ENCODE assay signal across 8 mouse cellular contexts in the genomic region with DNA sequence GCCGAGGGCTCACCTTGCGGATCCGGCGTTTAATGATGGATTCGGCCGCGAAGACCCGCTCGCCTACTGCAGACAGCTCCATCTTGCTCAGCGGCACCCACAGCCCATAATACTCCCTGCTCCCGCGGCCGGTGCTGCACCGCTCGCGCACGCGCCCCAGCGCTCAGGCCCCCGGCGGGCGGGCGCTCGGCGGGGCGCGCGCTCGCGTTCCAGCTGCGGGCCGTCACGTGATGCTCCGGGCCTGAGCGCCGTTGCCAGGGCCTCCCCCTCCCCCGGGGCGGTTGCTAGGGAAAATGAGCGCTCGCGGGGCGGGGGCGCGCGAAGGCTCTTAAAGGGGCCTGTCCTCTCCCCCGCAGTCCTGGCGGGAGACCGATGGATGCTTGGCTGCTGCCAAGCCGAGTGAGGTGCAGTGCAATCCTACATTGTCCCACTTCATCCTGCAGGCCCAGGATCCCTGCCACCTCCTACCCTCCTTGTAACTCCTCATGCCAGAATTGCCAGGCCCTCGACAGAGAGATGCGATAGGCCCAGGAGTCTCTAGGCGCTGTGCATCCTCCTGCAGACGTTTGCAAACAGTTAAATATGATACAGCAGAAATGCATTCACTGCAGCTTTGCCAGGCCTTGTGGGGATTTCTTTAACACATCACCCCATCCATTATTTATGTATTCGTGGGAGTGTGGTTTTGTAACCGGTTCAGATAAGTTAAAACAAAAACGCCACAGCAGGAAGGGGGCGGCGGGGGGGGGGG. TPM values are rescaled to one million over a fixed set of nuclear protein-coding genes. Genes with fewer than 3 reads are reported as not detected.
DNase-seq lines count a peak whose midpoint lies in the region; ATAC-seq lines count a peak whose summit lies in the region.

A gene (minus strand): TSS at position 108 of the 751 bp plus-strand sequence.
A gene (minus strand): TSS at position 559 of the 751 bp plus-strand sequence.

- no peaks in the 10 kb centered on the region for H3K9me3 ChIP-seq in hindbrain, embryonic 16.5 days (ENCODE audit: control insufficient read depth, low read length)

- H3K4me1 ChIP-seq in hindbrain, embryonic 16.5 days (ENCODE audit: control insufficient read depth, insufficient read depth, low read depth, low read length): peaks cover 41% of the 10 kb centered on the region

- H3K9ac ChIP-seq in hindbrain, embryonic 16.5 days (ENCODE audit: low read depth, low read length): peak within 1 kb of the TSS; percentile 96

- peak; percentile 97 for DNase-seq in ZHBTc4 (ENCODE audit: low read depth, low spot score)
- DNase-seq in cerebellum, postnatal 4 days (ENCODE audit: low spot score in 2 of 2): peak; percentile 99
- peak; percentile 94 for DNase-seq in gastrocnemius, adult 18-20 months (ENCODE audit: low spot score)
- DNase-seq in left cerebral cortex, adult 18-20 months (ENCODE audit: low spot score in 2 of 2): peak; percentile 98 to 99
- DNase-seq in lung, postnatal 4 days: peak; percentile 96 to 98
- peak; percentile 99 for DNase-seq in right cerebral cortex, adult 18-20 months
- peak; percentile 85 for DNase-seq in urinary bladder, adult 2 months (ENCODE audit: low spot score)

- H3K27me3 ChIP-seq in hindbrain, embryonic 16.5 days (replicated peaks; ENCODE audit: control insufficient read depth, insufficient read depth, low read length): no peaks in the 10 kb centered on the region

- no peaks in the 10 kb centered on the region for H3K36me3 ChIP-seq in hindbrain, embryonic 16.5 days (ENCODE audit: control insufficient read depth, insufficient read depth, low read length)

- ATAC-seq in hindbrain, embryonic 16.5 days: peak; percentile 92

- H3K4me3 ChIP-seq in hindbrain, embryonic 16.5 days (ENCODE audit: low read length): peak within 1 kb of the TSS; percentile 82

- WGBS in hindbrain, embryonic 16.5 days: 0% methylated on average over 53 of the region's 58 CpGs

- H3K27ac ChIP-seq in hindbrain, embryonic 16.5 days (ENCODE audit: low read depth, low read length): peak within 1 kb of the TSS; percentile 98

- peak within 1 kb of the TSS; percentile 97 for H3K4me2 ChIP-seq in hindbrain, embryonic 16.5 days (ENCODE audit: low read length)

RNA-seq across cellular contexts. Expression of the first gene that starts in this region (rescaled TPM):
- under 1 TPM in 1 of 2 experiments, not detected in 1; 0.55 TPM for total RNA-seq in gastrocnemius, adult 18-20 months (2021)
- polyA plus RNA-seq in hindbrain, embryonic 16.5 days (2015; fragmentation: Nextera tagmentation; extraction: Ambion mirVana): 0.41 and 0.67 TPM in 2 replicates
- total RNA-seq in left cerebral cortex, adult 18-20 months (2021): 10 to 100 TPM in 1 of 2 experiments, 1 to 10 TPM in 1; 6.8 to 28.8 TPM
- polyA plus RNA-seq in urinary bladder, adult 2 months (2012; rRNA removed): 0.47 and 0.87 TPM in 2 replicates

RNA-seq across cellular contexts. Expression of the second gene that starts in this region (rescaled TPM):
- 1 to 10 TPM; 7.0 to 7.8 TPM for total RNA-seq in gastrocnemius, adult 18-20 months (2021)
- 65.2 and 67.2 TPM in 2 replicates for polyA plus RNA-seq in hindbrain, embryonic 16.5 days (2015; fragmentation: Nextera tagmentation; extraction: Ambion mirVana)
- total RNA-seq in left cerebral cortex, adult 18-20 months (2021): 100 to 1,000 TPM; 323 TPM
- polyA plus RNA-seq in urinary bladder, adult 2 months (2012; rRNA removed): 86.2 and 94.3 TPM in 2 replicates

Comparison
In these comparisons a context has a peak if more than half of its experiments do, and no peak if none do; other contexts are left out.
1. Peak in every context shown above with its lines: DNase-seq, ATAC-seq, H3K4me3 ChIP-seq and H3K27ac ChIP-seq.
2. RNA of the first gene that starts in this region (total RNA-seq): 6.8 to 28.8 TPM in left cerebral cortex, adult 18-20 months; 0.55 TPM in gastrocnemius, adult 18-20 months; every median in the first group is over 4 times any median in the second.
3. RNA of the second gene that starts in this region (total RNA-seq): 323 TPM in left cerebral cortex, adult 18-20 months; 7.0 to 7.8 TPM in gastrocnemius, adult 18-20 months; every median in the first group is over 10 times any median in the second.